Mouse (Mus musculus): ENCODE measurements around the gene Cdk15. TPM values are rescaled to one million over a fixed set of nuclear protein-coding genes. Genes with fewer than 3 reads are reported as not detected.

Cdk15 gene
- total RNA-seq, 1 experiment from 2014 or later: 0.36 TPM

DNA sequence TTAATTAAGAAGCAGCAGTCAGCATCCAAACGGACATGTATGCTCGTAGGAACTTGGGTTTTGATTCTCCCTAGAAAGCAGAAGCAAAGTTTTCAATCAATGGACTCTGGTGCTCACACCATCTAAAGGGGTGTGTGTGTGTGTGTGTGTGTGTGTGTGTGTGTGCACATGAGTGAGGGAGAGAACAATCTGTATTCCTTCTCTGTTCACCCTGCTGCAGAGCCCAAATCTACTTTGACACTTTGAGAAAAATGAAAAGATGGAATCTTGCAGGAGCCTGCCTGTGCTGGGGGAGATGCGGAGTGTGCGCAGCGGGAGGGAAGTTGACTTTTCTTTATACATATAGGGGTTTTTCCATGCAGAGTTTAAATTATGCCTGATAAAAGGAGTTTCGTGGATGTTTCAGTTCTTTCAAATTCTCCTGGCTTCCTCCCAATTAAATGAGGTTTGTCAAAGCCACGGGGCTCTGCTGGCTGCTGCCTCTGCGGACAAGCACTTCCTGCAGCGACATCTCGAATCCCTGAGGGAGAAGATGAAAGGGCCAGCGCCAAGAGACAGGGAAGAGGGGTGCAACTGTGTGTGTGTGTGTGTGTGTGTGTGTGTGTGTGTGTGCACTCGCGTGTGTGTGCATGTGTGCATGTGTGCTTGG, 76.2 kb downstream of the Cdk15 start:
- no peak for DNase-seq

DNA sequence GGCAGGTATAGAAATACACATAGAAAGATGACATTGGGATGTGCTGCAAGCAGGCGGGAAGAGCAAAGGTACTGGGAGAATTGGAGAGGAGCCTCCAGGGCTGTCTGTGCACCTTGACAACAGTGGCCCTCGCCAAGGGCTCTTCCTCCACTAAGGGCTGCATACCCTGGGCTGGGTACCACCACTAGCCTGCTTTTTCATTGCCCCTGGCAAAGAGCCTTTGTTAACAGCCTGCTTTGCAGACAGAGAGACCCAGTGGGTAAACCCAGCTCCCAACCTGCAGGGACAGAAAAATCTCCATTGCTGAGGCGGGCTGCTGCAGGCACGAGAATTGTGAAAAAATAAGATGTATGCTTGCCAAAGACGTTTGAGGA, 76.7 kb downstream of the Cdk15 start:
- no peak for DNase-seq

DNA sequence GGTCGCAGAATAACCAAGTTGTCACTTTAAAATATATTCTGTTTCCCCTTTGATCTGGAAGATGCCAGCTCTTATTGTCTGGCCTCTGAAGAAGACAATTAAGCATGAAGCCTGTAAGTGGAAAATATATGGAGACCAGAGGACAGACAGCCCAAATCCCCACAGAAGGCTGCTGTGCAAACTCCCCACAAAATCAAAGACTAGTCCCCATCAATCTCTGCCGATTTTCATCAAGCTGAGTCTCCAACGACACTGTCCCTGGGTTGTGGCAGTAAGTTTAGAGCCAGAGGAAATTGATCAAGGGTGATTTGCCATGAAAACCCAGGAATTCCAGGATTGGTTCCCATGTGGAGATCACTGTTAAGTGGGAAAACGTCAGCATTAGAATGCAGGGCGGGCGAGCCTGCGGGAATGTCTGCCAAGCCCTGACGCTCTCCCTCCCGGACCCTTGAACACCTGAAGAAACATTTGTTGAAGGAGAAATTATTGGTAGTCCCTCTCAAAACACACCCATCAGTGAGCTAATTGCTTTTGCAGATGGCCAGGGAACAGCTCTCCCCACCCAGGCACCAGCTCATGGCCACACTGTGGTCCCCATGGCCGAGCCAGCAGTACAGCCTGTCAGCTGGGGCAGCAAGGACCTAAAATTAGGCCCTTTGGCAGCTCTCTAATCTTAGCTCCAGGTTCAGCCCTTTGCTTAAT, 77.3 kb downstream of the Cdk15 start:
- no peak for DNase-seq

DNA sequence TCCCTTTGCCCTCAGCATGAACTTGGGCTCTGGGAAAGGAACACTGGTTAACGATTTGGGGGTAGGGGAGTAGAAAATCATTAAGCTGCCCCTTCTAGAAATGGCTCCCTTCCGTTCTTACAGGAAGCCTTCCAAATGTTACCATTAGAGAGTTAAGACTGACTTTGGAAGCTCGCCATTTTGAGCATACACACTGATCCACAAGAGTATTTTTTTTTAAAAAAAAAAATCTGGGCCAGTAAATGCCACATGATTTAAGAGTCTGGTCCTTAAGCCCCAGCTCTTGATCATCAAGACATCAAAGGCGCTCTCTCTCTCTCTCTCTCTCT, 77.8 kb downstream of the Cdk15 start:
- DNase-seq: no peak

DNA sequence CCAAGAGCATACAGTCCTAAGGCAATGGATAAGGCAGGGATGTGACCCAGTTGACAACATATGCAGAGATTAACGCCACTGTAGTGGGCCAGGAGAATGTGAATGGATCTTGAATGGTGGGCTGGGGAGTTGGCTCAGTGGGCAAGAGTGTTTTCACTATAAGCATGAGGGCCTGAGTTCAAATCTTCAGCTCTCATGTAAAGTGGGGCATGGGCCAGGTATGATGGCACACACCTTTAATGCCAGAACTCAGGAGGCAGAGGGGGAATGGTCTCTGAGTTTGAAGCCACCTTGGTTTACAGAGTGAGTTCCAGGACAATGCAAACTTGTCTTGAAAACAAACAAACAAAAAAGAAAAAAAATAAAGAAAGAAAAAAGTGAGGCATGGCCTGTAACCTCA, 79.5 kb downstream of the Cdk15 start:
- no peak for DNase-seq

DNA sequence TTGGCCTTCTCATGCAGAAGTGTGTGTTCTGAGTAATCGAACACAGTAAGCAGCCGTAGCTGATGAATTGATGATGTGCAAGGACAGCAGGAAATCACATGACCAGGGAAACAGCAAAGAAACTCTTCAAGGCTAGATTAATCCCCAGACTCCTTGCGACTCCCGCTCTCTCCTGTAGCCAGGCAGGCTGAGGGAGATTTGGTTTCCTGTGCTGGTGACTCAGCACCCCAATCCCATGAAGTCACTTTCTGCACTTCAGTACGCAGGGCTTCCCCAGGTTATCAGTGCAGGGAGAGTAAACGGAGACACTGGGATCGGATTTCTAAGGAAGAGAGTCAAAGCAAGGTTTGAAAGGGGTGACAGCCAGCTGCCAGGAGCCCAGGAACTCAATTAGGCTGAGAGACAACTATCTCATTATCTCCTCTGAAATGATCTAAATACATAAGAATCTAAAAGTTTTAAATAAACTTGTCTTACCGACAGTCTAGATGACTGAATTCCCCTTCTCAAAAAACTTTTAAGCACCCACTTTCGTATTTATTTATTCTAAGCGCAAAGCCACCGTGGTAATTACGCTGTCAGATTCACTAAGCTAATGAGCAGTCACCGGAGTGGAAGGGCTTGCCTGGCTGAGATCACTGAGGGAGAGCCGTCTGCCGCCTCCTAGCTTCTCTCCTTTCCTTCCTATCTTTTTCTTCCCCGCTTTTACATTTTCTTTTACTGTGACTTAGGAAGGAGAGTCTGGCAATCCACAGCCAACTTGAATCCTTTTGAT, 84.3 kb downstream of the Cdk15 start:
- peak; percentile 37 for DNase-seq

DNA sequence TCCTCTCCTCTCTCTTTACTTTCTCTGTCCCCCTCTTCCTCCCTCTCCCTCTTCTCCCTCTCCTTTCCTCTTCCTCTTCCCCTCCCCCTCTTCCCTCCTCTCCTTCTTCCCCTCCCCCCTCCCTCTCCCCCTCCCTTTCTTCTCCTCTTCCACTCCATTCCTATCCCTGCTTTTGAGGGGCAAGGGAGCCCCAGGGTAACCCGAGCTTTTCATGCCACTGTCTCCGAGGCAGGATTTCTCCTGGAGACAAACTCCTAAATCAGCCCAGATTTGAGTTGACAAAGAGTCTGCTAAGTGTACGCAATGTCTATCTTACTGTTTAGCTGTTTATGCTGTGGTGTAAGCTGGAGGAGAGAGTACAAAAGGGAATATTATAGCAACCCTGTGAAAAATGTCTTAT, 85.0 kb downstream of the Cdk15 start:
- DNase-seq: no peak

DNA sequence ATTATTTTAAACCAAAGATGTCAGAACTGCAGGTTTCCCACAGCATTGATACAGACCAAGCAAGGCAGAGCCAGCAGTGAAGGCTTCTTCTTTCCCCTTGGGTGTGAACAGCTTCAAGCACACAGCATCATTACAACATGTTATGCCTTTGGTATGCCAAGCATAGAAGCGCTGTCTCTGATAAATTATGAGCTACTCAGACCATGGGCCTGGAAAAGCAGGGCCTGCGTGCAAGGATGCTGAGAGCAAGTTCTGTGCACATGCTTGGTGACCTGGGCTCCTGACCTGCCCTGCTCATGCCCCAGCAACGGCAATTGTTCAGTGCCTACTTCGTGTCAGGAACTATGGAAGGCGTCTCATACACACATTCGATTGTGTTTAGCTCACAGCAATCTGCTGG, 85.4 kb downstream of the Cdk15 start:
- DNase-seq: no peak

DNA sequence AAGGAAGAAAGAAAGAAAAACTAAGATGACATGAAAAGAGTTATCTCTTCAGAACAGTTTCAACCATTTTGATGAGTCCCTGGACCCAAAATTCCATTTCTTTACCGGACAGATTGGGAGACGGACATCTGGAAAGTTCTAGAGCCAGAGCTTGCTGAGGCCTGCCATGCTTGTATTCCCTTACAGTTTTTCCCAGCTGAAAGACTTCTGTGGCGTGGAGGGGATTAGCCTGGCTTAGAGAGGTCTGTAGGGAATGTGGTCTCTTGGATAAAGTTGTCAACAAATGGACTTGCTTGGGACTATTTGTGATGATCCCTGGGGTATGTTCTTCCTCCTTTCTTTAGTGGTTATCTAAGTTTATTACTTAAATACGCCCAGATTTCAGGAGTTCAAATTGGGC, 96.0 kb downstream of the Cdk15 start:
- no peak for DNase-seq

DNA sequence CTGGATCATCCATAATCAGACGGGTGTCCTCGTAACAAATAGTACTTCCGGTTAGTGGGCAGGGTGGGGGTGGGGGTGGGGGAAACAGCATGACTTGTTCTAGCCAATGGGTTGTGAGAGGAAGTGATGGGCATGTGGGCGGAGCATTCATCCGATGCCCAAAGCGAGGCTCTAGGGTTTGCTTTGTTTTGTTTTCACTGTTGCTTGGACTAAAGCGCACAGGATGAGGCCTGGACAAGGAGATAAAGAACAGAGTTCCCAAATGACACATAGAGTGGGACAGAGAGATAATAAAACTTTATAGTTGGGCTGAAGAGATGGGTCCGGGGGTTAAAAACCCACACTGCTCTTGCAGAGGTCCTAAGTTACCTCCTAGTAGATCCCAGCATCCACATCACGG, 98.7 kb downstream of the Cdk15 start:
- no peak for DNase-seq

DNA sequence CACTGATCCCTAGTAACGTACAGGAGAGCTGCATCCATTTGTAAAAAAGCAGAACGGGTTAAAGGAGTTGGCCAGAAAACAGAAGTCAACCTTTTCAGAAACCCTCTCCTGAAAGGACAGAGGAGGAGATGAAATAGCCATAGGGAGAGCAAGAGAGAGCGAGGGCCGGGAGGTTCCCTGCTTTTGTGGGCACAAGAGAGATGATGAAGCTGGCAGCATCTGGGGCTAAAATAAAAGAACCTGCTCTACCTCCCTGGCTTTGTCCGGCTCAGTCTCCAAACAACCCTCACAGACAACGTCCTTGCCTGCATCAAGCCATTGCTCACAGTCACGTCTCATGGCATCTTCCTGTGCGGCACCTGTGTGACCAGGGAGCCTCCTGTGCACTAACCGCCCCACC, 102.4 kb downstream of the Cdk15 start:
- DNase-seq: no peak

DNA sequence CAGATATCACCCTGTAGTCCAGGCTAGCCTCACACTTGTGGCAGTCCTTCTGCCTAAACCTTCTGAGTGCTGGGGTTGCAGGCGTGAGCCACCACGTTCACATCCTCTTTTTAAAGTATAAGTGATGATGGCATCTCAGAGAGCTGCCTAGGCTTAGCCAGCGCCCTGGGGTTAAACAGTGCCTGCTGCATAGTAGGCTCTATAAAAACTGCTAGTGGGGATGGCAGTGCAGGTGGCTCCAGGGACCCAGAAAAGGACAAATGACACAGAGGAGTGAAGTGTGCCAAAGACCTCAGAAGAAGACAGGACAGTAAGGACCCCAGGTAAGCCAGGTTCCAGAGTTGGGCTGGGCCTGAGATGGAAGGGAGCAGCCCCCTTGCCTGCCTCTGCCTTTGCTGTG, 104.1 kb downstream of the Cdk15 start:
- no peak for DNase-seq

DNA sequence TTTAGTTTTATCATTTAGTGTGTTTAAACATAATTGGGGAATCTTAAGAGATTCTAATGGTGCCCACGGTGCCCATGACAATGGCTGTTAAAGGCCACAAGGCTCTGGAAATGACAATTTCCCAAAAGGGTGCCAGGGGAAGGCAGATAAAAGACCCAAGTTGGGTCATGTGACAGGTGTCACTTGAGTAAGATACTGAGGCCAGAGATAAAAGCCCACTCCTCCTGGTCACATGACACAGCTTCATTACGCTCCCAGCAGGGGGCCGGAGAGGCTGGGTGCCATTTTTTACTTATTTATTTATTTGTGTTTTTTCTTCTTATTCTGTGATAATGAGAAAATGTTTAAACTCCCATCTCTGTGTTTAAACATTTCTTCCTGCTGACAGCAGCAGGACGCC, 104.8 kb downstream of the Cdk15 start:
- DNase-seq: no peak

DNA sequence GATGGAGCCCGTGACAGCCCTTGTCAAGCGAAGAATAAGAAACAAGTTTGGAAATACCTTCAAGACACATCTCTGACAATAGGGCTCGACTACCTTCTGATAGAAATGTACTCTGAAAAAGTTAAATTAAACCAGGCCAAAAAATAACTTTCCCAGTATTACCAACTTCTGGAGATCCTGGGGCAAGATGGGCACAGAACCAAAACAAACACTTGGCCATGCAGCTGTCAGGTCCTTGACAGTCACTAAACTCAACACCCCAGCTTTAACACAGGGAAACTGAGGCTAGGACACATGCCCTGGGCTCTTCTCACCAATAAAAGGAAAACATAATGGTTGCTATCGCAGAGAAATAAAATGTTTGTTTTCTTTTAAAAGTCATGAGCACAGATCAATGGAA, 105.3 kb downstream of the Cdk15 start:
- no peak for DNase-seq

DNA sequence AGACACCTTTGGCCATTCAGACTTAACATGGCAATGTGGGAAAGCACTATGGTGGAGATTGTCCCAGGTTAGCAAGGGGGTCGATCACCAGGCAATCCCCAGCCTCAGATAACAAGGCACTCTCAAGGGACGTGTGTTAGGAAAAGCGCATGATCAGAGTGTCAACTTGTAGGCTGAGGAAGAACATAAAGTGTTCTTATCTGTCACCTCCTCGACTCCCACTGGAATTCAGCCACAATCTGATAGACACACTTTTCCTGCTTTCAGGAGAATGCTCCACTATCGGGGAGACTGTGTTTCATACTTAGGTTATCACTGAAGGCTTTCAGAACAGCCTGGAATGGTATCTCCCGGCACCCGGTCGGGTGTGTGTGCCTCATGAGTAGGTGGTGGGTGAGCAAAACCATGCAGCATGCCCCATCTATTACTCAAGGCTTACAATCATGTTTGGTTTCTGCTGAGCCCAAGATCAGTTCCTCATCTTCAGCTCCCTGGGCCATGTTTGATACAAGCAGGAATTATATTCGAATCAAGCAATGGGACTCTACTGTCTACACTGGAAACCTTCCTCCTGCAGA, 107.8 kb downstream of the Cdk15 start:
- DNase-seq: no peak

DNA sequence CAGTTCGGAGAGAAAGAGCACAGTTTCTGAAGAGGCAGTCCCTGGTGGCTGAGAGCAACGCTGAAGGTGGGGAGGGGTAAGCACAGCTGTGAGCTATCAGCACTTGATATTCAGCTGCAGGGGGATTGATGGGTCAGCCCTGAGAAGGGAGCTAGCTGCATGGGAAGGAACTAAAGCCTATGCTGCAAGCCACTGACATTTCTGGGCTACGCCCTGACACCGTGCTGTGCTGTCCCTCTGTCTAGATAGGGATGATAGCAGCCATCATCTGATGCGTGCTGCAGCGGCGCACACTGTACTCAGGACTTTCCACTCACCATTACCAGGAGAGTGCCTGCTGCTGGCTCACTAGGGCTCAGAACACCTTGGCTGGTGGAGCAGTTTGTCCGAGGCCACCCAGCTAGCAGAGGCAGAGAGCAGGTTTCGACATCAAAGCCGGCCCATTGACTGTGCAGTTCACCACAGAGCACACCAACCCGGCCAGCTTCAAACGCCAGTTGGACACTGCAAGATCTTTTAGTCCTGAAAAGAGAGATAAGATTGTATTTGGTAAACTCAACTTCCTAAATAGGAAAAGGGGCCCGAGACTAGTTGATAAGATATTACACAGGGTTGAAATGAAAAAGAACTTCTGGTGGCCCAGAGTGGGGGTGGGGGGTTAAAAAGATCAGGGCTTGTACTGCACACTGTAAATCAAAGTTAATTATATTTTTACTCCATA, 111.4 kb downstream of the Cdk15 start:
- DNase-seq: no peak

DNA sequence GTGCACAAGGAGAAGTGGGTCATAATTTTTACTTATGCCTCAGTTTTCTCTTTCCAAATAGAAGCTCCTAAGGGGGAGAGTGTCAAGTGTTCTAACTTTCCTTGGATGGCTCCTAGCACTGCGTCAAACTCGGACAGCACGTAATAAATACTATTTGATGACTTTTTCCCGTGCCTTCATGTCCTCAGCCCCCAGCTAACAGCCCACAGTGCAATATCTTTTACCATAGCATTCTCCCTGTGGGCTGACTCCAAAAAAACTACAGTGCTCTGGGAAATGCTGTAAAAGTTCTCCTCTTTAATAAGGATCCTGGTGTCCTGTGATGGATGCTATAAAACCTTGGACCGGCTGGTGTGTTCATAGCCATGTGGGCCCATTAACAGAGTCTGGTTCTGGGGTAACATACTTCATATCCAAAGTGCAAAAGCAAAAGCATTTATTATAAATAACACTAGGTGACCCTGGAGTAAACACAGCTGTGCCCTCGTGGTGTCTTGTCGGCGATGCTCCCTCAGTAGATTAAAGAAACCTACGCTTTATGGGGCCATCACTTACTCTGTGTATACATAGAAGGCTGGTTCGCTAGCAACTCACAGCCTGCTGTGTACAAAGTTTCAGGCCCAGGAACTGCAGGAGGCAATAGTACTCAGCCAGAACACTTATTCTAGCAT, 112.1 kb downstream of the Cdk15 start:
- no peak for DNase-seq

DNA sequence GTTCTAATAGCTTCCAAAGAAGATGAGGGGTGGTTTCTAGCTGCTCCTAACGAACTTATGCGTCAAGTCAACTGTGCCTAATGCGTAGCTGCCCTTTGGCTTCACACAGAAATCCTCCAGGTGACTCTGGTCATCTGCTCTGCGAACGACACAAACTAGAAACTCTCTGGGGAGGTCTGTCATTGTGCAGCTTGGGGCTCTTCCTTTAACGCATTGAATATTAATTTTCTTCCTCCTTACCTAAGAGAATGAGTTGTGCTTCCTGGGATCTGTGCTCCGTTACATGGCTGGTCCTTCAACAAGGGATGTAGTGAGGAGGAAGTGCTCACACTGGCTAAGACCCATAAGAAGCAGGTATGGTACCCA, 112.6 kb downstream of the Cdk15 start:
- no peak for DNase-seq

DNA sequence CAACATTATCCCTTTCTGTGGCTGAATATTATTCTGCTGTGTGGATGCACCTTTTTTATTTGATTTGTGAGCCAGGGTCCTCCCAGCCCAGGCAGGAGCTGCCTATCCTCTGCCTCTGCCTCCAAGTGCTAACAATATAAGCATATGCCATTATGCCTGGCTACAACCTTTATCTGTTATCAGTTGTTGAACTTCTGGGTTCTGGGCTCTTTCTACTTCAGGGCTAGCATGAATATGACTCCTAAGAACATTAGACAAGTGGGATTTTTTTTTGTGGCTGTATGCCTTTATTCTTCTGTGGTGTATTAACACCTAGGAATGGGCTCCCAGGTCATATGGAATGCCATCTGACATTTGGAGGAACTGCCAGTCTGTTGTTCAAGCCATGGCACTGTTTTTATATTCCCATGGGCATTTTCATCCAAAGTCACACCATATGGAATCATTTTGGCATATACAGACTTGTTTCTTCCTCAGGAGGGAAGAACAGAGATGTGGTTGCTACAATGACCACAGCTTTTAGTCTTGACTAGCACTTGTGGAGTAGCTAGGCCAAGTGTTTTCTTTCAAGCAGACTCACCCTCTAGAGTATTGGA, 113.7 kb downstream of the Cdk15 start:
- no peak for DNase-seq

DNA sequence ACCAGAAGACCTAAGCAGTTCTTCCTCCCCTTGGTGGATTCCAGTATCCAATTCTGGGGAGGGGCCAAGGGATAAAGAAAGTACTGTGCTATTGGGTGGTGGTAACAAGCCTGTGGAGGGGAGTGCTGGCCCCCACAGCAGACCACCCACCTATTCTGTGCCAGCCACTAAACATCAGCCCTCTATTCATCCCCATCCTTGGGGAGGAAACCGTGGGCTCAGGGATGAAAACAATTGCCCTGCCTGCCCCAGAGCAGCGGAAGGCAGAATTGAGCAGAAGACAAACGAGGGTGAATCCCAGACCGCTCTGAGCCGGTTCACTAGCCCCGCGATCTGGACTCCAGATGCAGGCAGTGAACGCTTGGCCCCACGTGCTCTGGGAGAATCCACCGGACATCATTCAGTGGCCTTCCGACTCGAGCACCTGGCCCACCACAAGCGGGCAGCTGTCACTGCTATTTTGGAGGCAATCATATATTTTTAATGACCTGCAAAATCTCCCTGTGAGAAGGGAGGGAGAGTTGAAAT, 119.4 kb downstream of the Cdk15 start:
- no peak for DNase-seq

DNA sequence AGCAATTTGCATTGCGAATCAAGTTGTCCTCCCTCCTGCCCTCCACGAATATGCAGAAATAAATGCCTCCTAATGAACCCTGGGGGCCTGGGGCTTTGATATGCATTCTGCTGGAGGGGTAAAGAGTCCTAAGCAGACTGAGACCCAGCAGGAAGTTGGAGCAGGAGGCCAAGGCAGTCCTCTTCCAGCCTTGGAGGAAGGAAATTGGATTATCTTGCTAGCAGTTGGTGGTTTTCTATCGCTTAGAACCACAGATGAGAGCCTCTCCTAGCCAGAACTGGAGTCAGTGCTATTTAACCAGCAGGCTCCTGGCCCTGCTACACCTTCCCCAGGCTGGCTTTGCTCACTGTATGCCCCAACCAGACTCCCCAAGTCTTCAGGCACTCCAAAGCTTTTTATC, 119.9 kb downstream of the Cdk15 start:
- peak; percentile 6 for DNase-seq

DNA sequence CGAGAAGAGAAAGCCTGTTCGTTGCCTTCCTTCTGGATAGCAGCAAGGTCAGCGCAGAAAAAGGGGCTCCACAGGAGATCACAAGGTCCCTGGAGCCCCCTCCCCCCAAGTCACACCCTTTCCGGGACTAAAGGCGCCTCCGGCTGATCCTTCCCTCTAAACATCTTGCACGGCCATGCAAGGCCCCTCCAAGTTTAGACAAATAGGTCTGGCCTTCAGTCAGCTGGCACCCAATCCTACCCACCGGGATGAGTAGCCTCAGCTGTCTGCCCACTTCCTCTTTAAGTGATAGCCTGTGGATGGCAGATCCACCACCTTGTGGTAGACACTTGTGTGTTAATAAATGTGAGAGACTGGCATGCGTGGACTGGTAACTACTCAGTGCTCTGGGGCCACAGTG, 120.6 kb downstream of the Cdk15 start:
- no peak for DNase-seq
